Mouse (Mus musculus): ENCODE data around the gene Fgfr2.

- no peak for TF ChIP-seq CTCF (IDR thresholded peaks at IDR 0.05; ENCODE audit: extremely low read depth, insufficient read length, insufficient replicate concordance, low read depth, low read length)
- no peak for TF ChIP-seq POLR2A (IDR thresholded peaks at IDR 0.05; ENCODE audit: low read depth, low read length)
Measured at GRCm38 (mm10) chr7:132158321-132159025, 964.7 kb downstream of the Fgfr2 start.

Data from small intestine, adult 2 months (tissue).